ENCODE assay signal across 12 mouse cellular contexts in genomic region chr16:34706487-34706946, GRCm38 (mm10). TPM values are rescaled to one million over a fixed set of nuclear protein-coding genes. Genes with fewer than 3 reads are reported as not detected.
DNase-seq lines count a peak whose midpoint lies in the region; ATAC-seq and TF ChIP-seq lines count a peak whose summit lies in the region.
"Had no signal": no experiment of that assay in that cellular context is flagged by ENCODE, and none has a peak within 500 bp of the region (broad histone marks: within the 10 kb centered on the region; RNA-seq: fewer than 3 reads in every experiment).

No protein-coding gene starts in this region.

- no peak overlapping the region for H3K4me2 ChIP-seq in kidney, embryonic 14.5 days (replicated peaks; ENCODE audit: low read depth, low read length)
- H3K4me2 ChIP-seq in embryonic facial prominence, embryonic 15.5 days (replicated peaks) = no peak overlapping the region
- H3K4me2 ChIP-seq: hindbrain, embryonic 14.5 days had no signal

- intact Hi-C loops in heart, postnatal 10 days (cut with DNase I) = no loop called here

- no peak overlapping the region for H3K4me3 ChIP-seq in kidney, embryonic 14.5 days (ENCODE audit: low read length)
- no peak overlapping the region for H3K4me3 ChIP-seq in embryonic facial prominence, embryonic 15.5 days (replicated peaks)
- no peak overlapping the region for H3K4me3 ChIP-seq in cerebellum, adult 2 months (replicated peaks; ENCODE audit: insufficient read depth, low read depth, low read length)

- no peak for TF ChIP-seq POLR2A in cerebellum, adult 2 months (IDR thresholded peaks at IDR 0.05; ENCODE audit: borderline replicate concordance, insufficient read depth, low read length)

- no peaks in the 10 kb centered on the region for H3K9me3 ChIP-seq in kidney, embryonic 14.5 days (ENCODE audit: control insufficient read depth, low read length)
- no peaks in the 10 kb centered on the region for H3K9me3 ChIP-seq in embryonic facial prominence, embryonic 15.5 days (replicated peaks)

- TF ChIP-seq CTCF in cerebellum, adult 2 months (IDR thresholded peaks at IDR 0.05; ENCODE audit: borderline replicate concordance, insufficient read depth, low read depth, low read length) = no peak

- WGBS in kidney, embryonic 14.5 days = 90% methylated on average over 7 of the region's 7 CpGs
- 41% methylated on average over 7 of the region's 7 CpGs for WGBS in embryonic facial prominence, embryonic 15.5 days
- WGBS in cerebellum, adult 2 months = 52% methylated on average over 7 of the region's 7 CpGs

- peaks cover 46% of the 10 kb centered on the region for H3K36me3 ChIP-seq in kidney, embryonic 14.5 days (ENCODE audit: control insufficient read depth, insufficient read depth, low read length)
- H3K36me3 ChIP-seq in embryonic facial prominence, embryonic 15.5 days = peaks cover 11% of the 10 kb centered on the region; the same call in 1 of the 2 replicates

- H3K27me3 ChIP-seq in kidney, embryonic 14.5 days (ENCODE audit: control insufficient read depth, insufficient read depth, low read length) = no peaks in the 10 kb centered on the region
- H3K27me3 ChIP-seq in embryonic facial prominence, embryonic 15.5 days = no peaks in the 10 kb centered on the region
- no peaks in the 10 kb centered on the region for H3K27me3 ChIP-seq in cerebellum, adult 2 months (ENCODE audit: control insufficient read depth, insufficient read depth, low read length)

- ATAC-seq in kidney, embryonic 14.5 days (ENCODE audit: low FRiP score, low TSS enrichment) = no peak
- peak; percentile 73 for ATAC-seq in embryonic facial prominence, embryonic 15.5 days (ENCODE audit: insufficient number of reproducible peaks, low FRiP score, low TSS enrichment, low read depth)

- H3K4me1 ChIP-seq in kidney, embryonic 14.5 days (ENCODE audit: control insufficient read depth, insufficient read depth, low read length) = no peaks in the 10 kb centered on the region
- 0 out of 2 replicates have a peak, but pooled peaks cover 6% of the 10 kb centered on the region for H3K4me1 ChIP-seq in embryonic facial prominence, embryonic 15.5 days
- no peaks in the 10 kb centered on the region for H3K4me1 ChIP-seq in cerebellum, adult 2 months (ENCODE audit: control insufficient read depth, insufficient read depth, low read length)

- DNase-seq in kidney, postnatal 4 days = peak; percentile 16 to 38
- DNase-seq in heart, postnatal 10 days = peak; percentile 48 to 61
- DNase-seq in skeletal muscle tissue, adult 2 months (ENCODE audit: low read depth, low spot score) = peak; percentile 42
- DNase-seq in urinary bladder, adult 2 months (ENCODE audit: low spot score) = no peak
- DNase-seq in cerebellum, adult 2 months = no peak
- DNase-seq in right cerebral cortex, postnatal 14 days = no peak
- DNase-seq: cerebellum, adult 9-11 months had no signal

- no peak overlapping the region for H3K27ac ChIP-seq in kidney, embryonic 14.5 days (ENCODE audit: low read depth, low read length)
- H3K27ac ChIP-seq in embryonic facial prominence, embryonic 15.5 days (replicated peaks) = peak overlapping the region; percentile 89
- H3K27ac ChIP-seq in cerebellum, adult 2 months (ENCODE audit: insufficient read depth, low read length) = no peak overlapping the region
- H3K27ac ChIP-seq: hindbrain, embryonic 14.5 days had no signal

- H3K9ac ChIP-seq in kidney, embryonic 14.5 days (ENCODE audit: low read depth, low read length) = no peak overlapping the region
- no peak overlapping the region for H3K9ac ChIP-seq in embryonic facial prominence, embryonic 15.5 days
- H3K9ac ChIP-seq: hindbrain, embryonic 14.5 days had no signal

RNA-seq across cellular contexts. Expression of gene Ccdc14, which starts 16.1 kb away (rescaled TPM):
- 6.6 and 9.9 TPM in 2 replicates for polyA plus RNA-seq in kidney, embryonic 14.5 days (2014; fragmentation: Nextera tagmentation; extraction: Ambion mirVana)
- polyA plus RNA-seq in embryonic facial prominence, embryonic 15.5 days (2015; fragmentation: Nextera tagmentation; extraction: Ambion mirVana) = 5.7 and 6.2 TPM in 2 replicates
- total RNA-seq in heart, postnatal 10 days (2021) = 1 to 10 TPM; 3.8 to 5.3 TPM
- 3.6 and 3.7 TPM in 2 replicates for polyA plus RNA-seq in urinary bladder, adult 2 months (2012; rRNA removed)
- 2.6 and 3.1 TPM in 2 replicates for polyA plus RNA-seq in cerebellum, adult 2 months (2012; rRNA removed)

RNA-seq across cellular contexts. Expression of gene Mylk, which starts 38.5 kb away (rescaled TPM):
- 26.7 and 34.0 TPM in 2 replicates for polyA plus RNA-seq in kidney, embryonic 14.5 days (2014; fragmentation: Nextera tagmentation; extraction: Ambion mirVana)
- polyA plus RNA-seq in embryonic facial prominence, embryonic 15.5 days (2015; fragmentation: Nextera tagmentation; extraction: Ambion mirVana) = 25.0 and 28.1 TPM in 2 replicates
- 10 to 100 TPM; 38.2 to 41.8 TPM for total RNA-seq in heart, postnatal 10 days (2021)
- 2,043 and 2,359 TPM in 2 replicates for polyA plus RNA-seq in urinary bladder, adult 2 months (2012; rRNA removed)
- 6.3 and 6.5 TPM in 2 replicates for polyA plus RNA-seq in cerebellum, adult 2 months (2012; rRNA removed)

RNA-seq across cellular contexts. Expression of gene Ropn1, which starts 56.8 kb away (rescaled TPM):
- not detected in 2 replicates for polyA plus RNA-seq in kidney, embryonic 14.5 days (2014; fragmentation: Nextera tagmentation; extraction: Ambion mirVana)
- polyA plus RNA-seq in embryonic facial prominence, embryonic 15.5 days (2015; fragmentation: Nextera tagmentation; extraction: Ambion mirVana) = not detected in 2 replicates
- not detected for total RNA-seq in heart, postnatal 10 days (2021)
- not detected in 2 replicates for polyA plus RNA-seq in urinary bladder, adult 2 months (2012; rRNA removed)
- 0.33 TPM in 1 of 2 replicates, not detected in the other for polyA plus RNA-seq in cerebellum, adult 2 months (2012; rRNA removed)
- total RNA-seq: left cerebral cortex, adult 18-20 months had no signal
- polyA plus RNA-seq: neural tube, embryonic 14.5 days had no signal

Comparison
In these comparisons a context has a peak if more than half of its experiments do, and no peak if none do; other contexts are left out.
1. DNase-seq: peak in kidney, postnatal 4 days (2 of 2), heart, postnatal 10 days (2 of 2) and skeletal muscle tissue, adult 2 months (single experiment); none in urinary bladder, adult 2 months (single experiment), cerebellum, adult 2 months (0 of 2) and right cerebral cortex, postnatal 14 days (single experiment).
2. RNA of gene Mylk, which starts 38.5 kb away (polyA plus RNA-seq): 2,043 to 2,359 TPM in urinary bladder, adult 2 months; 26.7 to 34.0 TPM in kidney, embryonic 14.5 days, 25.0 to 28.1 TPM in embryonic facial prominence, embryonic 15.5 days and 6.3 to 6.5 TPM in cerebellum, adult 2 months; every median in the first group is over 10 times any median in the second.